Mouse (Mus musculus) MEL (cell line): ENCODE measurements around the gene Jdp2. TPM values are rescaled to one million over a fixed set of nuclear protein-coding genes. Genes with fewer than 3 reads are reported as not detected.

Experiments
- DNase-seq: peaks from one replicate; pipeline ENCODE4 v3.0.0; 2011; ENCODE audit warnings: low read depth, low spot score
- H3K27ac ChIP-seq: 2 replicates; pipeline ENCODE4 v1.5.1; 2012; ENCODE audit warnings: low read depth, mild to moderate bottlenecking, control low read depth, low read length, moderate library complexity; ENCODE audit not compliant: control insufficient read depth
- H3K27me3 ChIP-seq, 2 experiments: fragments of 150-350 bp in 1 of 2; sonication (generic) in 1 of 2; 2 replicates each; pipeline ENCODE4 v1.6.1; 2012; ENCODE audit warnings: low read length in 2 of 2, mild to moderate bottlenecking in 2 of 2, improper control_type of control experiment in 1 of 2, moderate library complexity in 1 of 2; ENCODE audit not compliant: insufficient read depth in 2 of 2, control insufficient read depth in 1 of 2
- H3K36me3 ChIP-seq, 2 experiments: 2 replicates each; pipeline ENCODE4 v1.6.1; 2012 to 2014; ENCODE audit warnings: low read length in 2 of 2, improper control_type of control experiment in 1 of 2, inconsistent platforms in 1 of 2, mild to moderate bottlenecking in 1 of 2; ENCODE audit not compliant: insufficient read depth in 2 of 2, control insufficient read depth in 1 of 2
- H3K4me1 ChIP-seq, 2 experiments: fragments of 150-350 bp in 1 of 2; sonication (generic) in 1 of 2; 2 replicates each; pipeline ENCODE4 v1.6.1; 2012; ENCODE audit warnings: low read length in 2 of 2, improper control_type of control experiment in 1 of 2, mild to moderate bottlenecking in 1 of 2; ENCODE audit not compliant: insufficient read depth in 2 of 2, control insufficient read depth in 1 of 2
- H3K4me3 ChIP-seq, 2 experiments: fragments of 150-350 bp in 1 of 2; sonication (generic) in 1 of 2; 2 replicates each; pipeline ENCODE4 v1.5.1; 2012; ENCODE audit warnings: low read depth in 2 of 2, low read length in 2 of 2, mild to moderate bottlenecking in 2 of 2, moderate library complexity in 2 of 2, control low read depth in 1 of 2, improper control_type of control experiment in 1 of 2; ENCODE audit not compliant: control insufficient read depth in 1 of 2, insufficient read depth in 1 of 2
- H3K79me2 ChIP-seq: 2 replicates; pipeline ENCODE4 v1.6.1; 2012; ENCODE audit warnings: mild to moderate bottlenecking, low read length, moderate library complexity; ENCODE audit not compliant: control insufficient read depth, poor library complexity, insufficient read depth
- H3K9ac ChIP-seq: 2 replicates; pipeline ENCODE4 v1.6.1; 2012; ENCODE audit warnings: low read depth, mild to moderate bottlenecking, control low read depth, low read length, moderate library complexity; ENCODE audit not compliant: control insufficient read depth, poor library complexity, severe bottlenecking
- H3K9me3 ChIP-seq: fragments of 150-350 bp; sonication (generic); replicated peaks from 2 replicates; pipeline ENCODE4 v1.6.1; 2012; ENCODE audit warnings: mild to moderate bottlenecking, low read length, improper control_type of control experiment, moderate library complexity; ENCODE audit not compliant: insufficient read depth
- CHD2 ChIP-seq: IDR thresholded peaks from 2 replicates; pipeline ENCODE4 v1.6.1; 2011; ENCODE audit warnings: low read length, improper control_type of control experiment
- CTCF ChIP-seq, 3 experiments: IDR thresholded peaks in 2 of 3; conservative IDR thresholded peaks in 1 of 3; 2 replicates each; pipeline ENCODE4 v1.5.1; 2011 to 2012; ENCODE audit warnings: low read length in 3 of 3, low read depth in 2 of 3, mild to moderate bottlenecking in 2 of 3, improper control_type of control experiment in 1 of 3, inconsistent platforms in 1 of 3, mixed read lengths in 1 of 3, moderate library complexity in 1 of 3; ENCODE audit not compliant: control insufficient read depth in 1 of 3, insufficient read depth in 1 of 3, poor library complexity in 1 of 3, severe bottlenecking in 1 of 3
- E2F4 ChIP-seq: IDR thresholded peaks from 2 replicates; pipeline ENCODE4 v1.6.1; 2011; ENCODE audit warnings: low read depth, low read length, improper control_type of control experiment, borderline replicate concordance
- EP300 ChIP-seq, 2 experiments: IDR thresholded peaks; 2 replicates each; pipeline ENCODE4 v1.6.1; 2011; ENCODE audit warnings: improper control_type of control experiment in 2 of 2, low read length in 2 of 2, low read depth in 1 of 2, mild to moderate bottlenecking in 1 of 2
- GATA1 ChIP-seq: IDR thresholded peaks from 2 replicates; pipeline ENCODE4 v1.6.1; 2011; ENCODE audit warnings: low read depth, low read length, improper control_type of control experiment
- HCFC1 ChIP-seq: IDR thresholded peaks from 2 replicates; pipeline ENCODE4 v1.6.1; 2012; ENCODE audit warnings: low read depth, mild to moderate bottlenecking, inconsistent platforms, low read length, improper control_type of control experiment, moderate library complexity
- MAX ChIP-seq: IDR thresholded peaks from 2 replicates; pipeline ENCODE4 v1.6.1; 2011; ENCODE audit warnings: low read length, improper control_type of control experiment
- MEF2A ChIP-seq: IDR thresholded peaks from 2 replicates; pipeline ENCODE4 v1.6.1; 2014; ENCODE audit warnings: low read depth, mild to moderate bottlenecking, inconsistent platforms, low read length, improper control_type of control experiment; ENCODE audit not compliant: poor library complexity, insufficient replicate concordance, severe bottlenecking; ENCODE audit errors: extremely low read depth
- MYB ChIP-seq: IDR thresholded peaks from 2 replicates; pipeline ENCODE4 v1.6.1; 2011; ENCODE audit warnings: mild to moderate bottlenecking, low read depth, low read length, improper control_type of control experiment
- NELFE ChIP-seq: IDR thresholded peaks from 2 replicates; pipeline ENCODE4 v1.6.1; 2011; ENCODE audit warnings: low read depth, low read length, improper control_type of control experiment
- POLR2A ChIP-seq, 2 experiments: IDR thresholded peaks; 2 replicates each; pipeline ENCODE4 v1.6.1; 2011 to 2012; ENCODE audit warnings: low read length in 2 of 2, mild to moderate bottlenecking in 2 of 2, control low read depth in 1 of 2, improper control_type of control experiment in 1 of 2, low read depth in 1 of 2, moderate library complexity in 1 of 2; ENCODE audit not compliant: control insufficient read depth in 1 of 2, insufficient read depth in 1 of 2, poor library complexity in 1 of 2
- POLR2AphosphoS2 ChIP-seq: IDR thresholded peaks from 2 replicates; pipeline ENCODE4 v1.6.1; 2011; ENCODE audit warnings: low read length, improper control_type of control experiment
- RCOR1 ChIP-seq: IDR thresholded peaks from 2 replicates; pipeline ENCODE4 v1.6.1; 2012; ENCODE audit warnings: low read depth, mild to moderate bottlenecking, inconsistent platforms, low read length, improper control_type of control experiment
- SIN3A ChIP-seq: IDR thresholded peaks from 2 replicates; pipeline ENCODE4 v1.6.1; 2012; ENCODE audit warnings: low read length, improper control_type of control experiment, inconsistent platforms
- TAL1 ChIP-seq: IDR thresholded peaks from 2 replicates; pipeline ENCODE4 v1.6.1; 2012; ENCODE audit warnings: mild to moderate bottlenecking, inconsistent platforms, low read length, moderate library complexity, mixed read lengths
- TBP ChIP-seq: IDR thresholded peaks from 2 replicates; pipeline ENCODE4 v1.8.0; 2011; ENCODE audit warnings: low read depth, low read length, improper control_type of control experiment
- ZKSCAN1 ChIP-seq: IDR thresholded peaks from 2 replicates; pipeline ENCODE4 v1.6.1; 2012; ENCODE audit warnings: low read depth, mild to moderate bottlenecking, inconsistent platforms, low read length, improper control_type of control experiment, moderate library complexity
- ZNF384 ChIP-seq: IDR thresholded peaks from 2 replicates; pipeline ENCODE4 v1.6.1; 2012; ENCODE audit warnings: low read depth, mild to moderate bottlenecking, inconsistent platforms, low read length, improper control_type of control experiment
- polyA plus RNA-seq, 2 experiments: library from polyadenylated mRNA; stranded (reverse) in 1 of 2; unstranded in 1 of 2; fragments of >175 nt in 1 of 2; fragments of >200 nt in 1 of 2; gene quantifications; 2 replicates each; pipeline versions ENCODE4 v1.2.1 to v1.2.4; 2012; ENCODE audit warnings: low replicate concordance in 2 of 2, low read depth in 1 of 2; ENCODE audit not compliant: insufficient read length in 2 of 2, insufficient read depth in 1 of 2, missing spikeins in 1 of 2
- total RNA-seq: library from RNA; depleted of rRNA; stranded (reverse); fragments of 300-350 nt; gene quantifications from 2 replicates; pipeline ENCODE4 v1.2.3, GENCODE M21; 2012

Jdp2 gene
- total and polyA plus RNA-seq, 3 experiments, result 2.3 to 9.1 TPM; not detected in 1

DNA sequence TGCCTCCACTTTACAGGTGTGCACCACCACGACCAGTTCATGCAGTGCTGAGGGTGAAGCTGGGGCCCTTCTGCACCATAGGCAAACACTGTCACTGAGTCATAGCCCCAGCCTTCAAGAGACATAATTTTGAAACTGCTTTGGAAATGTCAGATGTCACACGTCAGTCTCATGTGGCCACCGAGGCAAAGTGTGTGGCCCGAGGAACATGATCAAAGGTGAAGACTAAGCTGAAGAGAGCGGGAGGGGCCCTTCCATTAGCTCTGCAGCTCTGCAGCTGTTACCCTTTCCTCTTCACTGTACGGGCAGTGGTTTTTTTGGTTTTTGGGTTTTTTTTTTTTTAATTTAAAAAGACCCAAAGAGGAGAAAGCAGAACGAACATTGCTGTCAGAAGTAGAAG lies 25.8 kb downstream of the Jdp2 start:
- no peak for DNase-seq
- Histone ChIP-seq H3K27ac (no peak overlapping the region), H3K36me3 (no peaks in the 10 kb centered on the region), H3K9me3 (no peaks in the 10 kb centered on the region), H3K27me3 (no peaks in the 10 kb centered on the region; a peak in 1 of 4 replicates), H3K4me3 (no peak overlapping the region), H3K4me1 (no peaks in the 10 kb centered on the region), H3K79me2 (no peaks in the 10 kb centered on the region), H3K9ac (no peak overlapping the region)
- TF ChIP-seq RCOR1 (no peak), GATA1 (no peak), NELFE (no peak)

DNA sequence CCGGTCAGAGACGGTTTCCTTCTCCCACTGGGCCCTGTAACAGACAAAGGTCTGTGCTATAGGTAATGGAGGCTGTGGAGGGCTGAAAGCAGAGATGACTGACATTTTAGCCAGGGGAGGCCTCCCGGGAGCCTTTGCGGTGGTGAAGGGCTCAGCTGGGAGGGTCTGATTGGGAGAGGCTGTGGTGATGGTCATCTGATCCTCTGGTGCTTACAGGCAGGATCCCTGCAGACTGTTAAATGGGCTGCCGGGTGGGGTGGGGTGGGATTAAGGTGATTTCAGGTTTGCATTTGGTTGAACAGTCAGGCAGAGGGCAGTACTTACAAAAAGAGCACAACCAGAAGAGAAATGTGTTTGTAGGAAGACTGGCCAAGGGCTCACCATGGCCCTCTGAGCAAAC lies 27.0 kb downstream of the Jdp2 start:
- Histone ChIP-seq H3K9ac (no peak overlapping the region), H3K4me3 (no peak overlapping the region), H3K9me3 (no peaks in the 10 kb centered on the region), H3K4me1 (no peaks in the 10 kb centered on the region), H3K27ac (no peak overlapping the region), H3K27me3 (no peaks in the 10 kb centered on the region; a peak in 1 of 4 replicates), H3K36me3 (no peaks in the 10 kb centered on the region), H3K79me2 (no peaks in the 10 kb centered on the region)
- TF ChIP-seq NELFE, result no peak
- TF ChIP-seq CTCF (IDR thresholded peaks at IDR 0.05 in 2 of 3, conservative IDR thresholded peaks at IDR 0.05 in 1 of 3; ENCODE audit: control insufficient read depth in 1 of 3, insufficient read depth in 1 of 3, low read depth in 2 of 3, low read length in 3 of 3, poor library complexity in 1 of 3, severe bottlenecking in 1 of 3), result no peak
- no peak for TF ChIP-seq POLR2A (IDR thresholded peaks at IDR 0.05; ENCODE audit: control insufficient read depth in 1 of 2, insufficient read depth in 1 of 2, low read depth in 1 of 2, low read length in 2 of 2, poor library complexity in 1 of 2)
- TF ChIP-seq SIN3A, result no peak
- TF ChIP-seq EP300 (IDR thresholded peaks at IDR 0.05; ENCODE audit: low read depth in 1 of 2, low read length in 2 of 2), result no peak
- TF ChIP-seq HCFC1, result no peak
- TF ChIP-seq TAL1, result no peak
- DNase-seq, result no peak

DNA sequence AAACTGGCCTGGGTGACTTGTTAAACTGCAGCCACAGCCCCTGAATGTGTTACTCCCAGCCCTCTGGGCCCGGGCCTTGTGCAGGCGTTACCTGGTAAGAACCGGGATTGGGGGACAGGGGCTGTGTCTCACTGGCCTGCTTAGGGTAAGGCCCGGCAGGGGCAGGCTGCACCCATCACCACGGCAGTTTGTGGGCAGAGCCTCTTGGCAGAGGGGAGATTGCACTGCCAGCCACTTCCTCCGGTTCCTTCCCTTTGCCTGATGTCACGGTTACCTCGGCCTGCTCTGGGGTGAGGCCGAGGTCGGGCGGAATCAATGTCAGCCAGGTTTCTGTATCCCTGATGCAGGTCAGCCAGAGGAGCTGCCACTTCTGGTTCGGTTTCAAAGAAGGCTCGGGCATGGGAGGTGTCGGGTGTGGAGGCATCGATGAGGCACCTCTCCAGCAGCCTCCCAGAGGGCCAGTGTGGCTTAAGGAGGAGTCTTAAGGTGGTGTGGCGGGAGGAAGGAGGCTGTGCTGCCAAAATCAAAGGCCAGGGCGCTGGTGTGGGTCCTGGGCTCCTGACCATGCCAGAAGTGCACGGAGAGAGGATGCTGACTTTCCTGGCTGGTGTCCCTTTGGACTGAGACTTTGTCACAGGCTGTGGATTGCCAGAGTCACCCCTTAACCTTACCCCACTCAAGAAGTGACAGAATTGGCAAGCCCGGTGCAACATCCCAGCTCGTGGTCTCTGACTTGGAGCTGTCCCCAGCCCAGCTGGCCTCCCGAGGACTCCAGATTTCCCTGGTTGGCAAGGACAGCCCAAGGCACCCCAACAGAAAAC lies 31.0 kb downstream of the Jdp2 start:
- Histone ChIP-seq H3K27ac (no peak overlapping the region), H3K9me3 (no peaks in the 10 kb centered on the region), H3K27me3 (no peaks in the 10 kb centered on the region; a peak in 1 of 4 replicates), H3K9ac (no peak overlapping the region), H3K79me2 (no peaks in the 10 kb centered on the region), H3K36me3 (no peaks in the 10 kb centered on the region), H3K4me1 (no peaks in the 10 kb centered on the region), H3K4me3 (no peak overlapping the region)
- DNase-seq, result no peak
- TF ChIP-seq ZNF384 (no peak), ZKSCAN1 (no peak), E2F4 (no peak), POLR2AphosphoS2 (no peak), MEF2A (no peak), HCFC1 (no peak), TBP (no peak), MYB (no peak), MAX (no peak), EP300 (IDR thresholded peaks at IDR 0.05; ENCODE audit: low read depth in 1 of 2, low read length in 2 of 2) (no peak), CHD2 (no peak)
